Mouse (Mus musculus): ENCODE measurements around the gene Amz2.

DNA sequence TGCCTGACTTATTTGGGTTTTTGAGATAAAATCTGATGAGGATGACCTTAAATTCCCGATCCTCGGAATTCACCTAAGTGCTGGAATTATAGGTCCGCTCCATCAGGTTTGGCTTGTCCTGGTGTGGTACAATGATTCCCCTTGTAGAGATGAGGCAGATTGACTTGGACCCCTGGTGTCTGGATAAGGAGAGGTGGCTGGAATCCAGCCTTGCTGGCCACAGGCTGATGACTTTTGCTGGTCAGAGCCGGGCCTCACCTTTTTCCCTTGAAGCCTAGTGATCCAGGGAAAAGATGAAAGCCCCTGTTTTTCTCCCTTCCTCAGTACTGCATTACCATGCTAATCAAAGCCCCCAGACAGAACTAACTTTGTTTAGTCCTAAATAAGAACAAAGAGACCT, 50.0 kb downstream of the Amz2 start:
- TF ChIP-seq CTCF (IDR thresholded peaks at IDR 0.05; ENCODE audit: low read depth, low read length) (no peak), POLR2A (IDR thresholded peaks at IDR 0.05; ENCODE audit: borderline replicate concordance, low read depth, low read length) (no peak)

Measured in bone marrow macrophage, adult 2 months (primary cell).